Mouse (Mus musculus) G1E (cell line): Measurements from ENCODE around the gene Sox18. TPM values are rescaled to one million over a fixed set of nuclear protein-coding genes. Genes with fewer than 3 reads are reported as not detected.

Source experiments
- ATAC-seq: 2 replicates; pipeline ENCODE4 v1.8.0; 2016; ENCODE audit warnings: mild to moderate bottlenecking; ENCODE audit not compliant: insufficient number of reproducible peaks, poor library complexity, low FRiP score, severe bottlenecking; ENCODE audit errors: extremely low read depth
- DNase-seq: peaks from one replicate; pipeline ENCODE4 v3.0.0; 2012; ENCODE audit warnings: low spot score
- H3K27me3 ChIP-seq: 2 replicates; pipeline ENCODE4 v1.6.1; 2012; ENCODE audit warnings: mild to moderate bottlenecking, low read length, inconsistent platforms; ENCODE audit not compliant: insufficient read depth
- H3K36me3 ChIP-seq: replicated peaks from 2 replicates; pipeline ENCODE3; 2012; ENCODE audit warnings: mild to moderate bottlenecking, inconsistent platforms
- H3K4me1 ChIP-seq: 2 replicates; pipeline ENCODE4 v1.6.1; 2012; ENCODE audit warnings: low read depth, low read length, inconsistent platforms, mixed read lengths; ENCODE audit not compliant: insufficient read depth
- H3K4me3 ChIP-seq: 2 replicates; pipeline ENCODE4 v1.5.1; 2012; ENCODE audit warnings: low read depth, mild to moderate bottlenecking, inconsistent platforms, low read length, moderate library complexity, mixed read lengths
- H3K9me3 ChIP-seq: replicated peaks from 2 replicates; pipeline ENCODE4 v1.6.1; 2012; ENCODE audit warnings: inconsistent platforms
- CTCF ChIP-seq: IDR thresholded peaks from 2 replicates; pipeline ENCODE4 v1.5.1; 2012; ENCODE audit warnings: low read depth, low read length, inconsistent platforms, mixed read lengths
- GATA1 ChIP-seq: IDR thresholded peaks from 2 replicates; pipeline ENCODE4 v1.6.1; 2012; ENCODE audit warnings: borderline replicate concordance, low read length, inconsistent platforms, mixed read lengths
- GATA2 ChIP-seq: IDR thresholded peaks from 2 replicates; pipeline ENCODE4 v1.6.1; 2012; ENCODE audit warnings: low read depth, low read length, inconsistent platforms, borderline replicate concordance
- POLR2AphosphoS5 ChIP-seq: IDR thresholded peaks from 2 replicates; pipeline ENCODE4 v1.6.1; 2012; ENCODE audit warnings: low read depth, low read length, inconsistent platforms; ENCODE audit not compliant: insufficient replicate concordance
- TAL1 ChIP-seq: conservative IDR thresholded peaks from 2 replicates; pipeline ENCODE4 v1.6.1; 2012; ENCODE audit warnings: low read depth, low read length, inconsistent platforms, mixed read lengths
- polyA plus RNA-seq: library from polyadenylated mRNA; stranded (reverse); fragments of >175 nt; gene quantifications from 2 replicates; pipeline ENCODE4 v1.2.3, GENCODE M21; 2012
- total RNA-seq, 2 experiments: library from RNA; stranded (forward) in 1 of 2; stranded (reverse) in 1 of 2; fragments of 200-1000 nt in 1 of 2; fragments of >200 nt in 1 of 2; fragmentation: Nextera tagmentation in 1 of 2; gene quantifications; 2 replicates each; pipeline ENCODE4 v1.2.3; 2014 to 2017

Gene Sox18
- total and polyA plus RNA-seq, 3 experiments: 0.05 TPM; not detected in 2

GRCm38 (mm10) chr2:181685686-181686085, 14.2 kb upstream of the Sox18 start:
- TF ChIP-seq GATA2: no peak
- no peak for TF ChIP-seq TAL1
- no peak for TF ChIP-seq GATA1
- no peak for TF ChIP-seq CTCF
- TF ChIP-seq POLR2AphosphoS5: no peak
- H3K4me3 ChIP-seq: no peak overlapping the region
- peaks cover 7% of the 10 kb centered on the region for H3K4me1 ChIP-seq
- ATAC-seq (no peak), DNase-seq (no peak)
- peaks cover 48% of the 10 kb centered on the region for H3K27me3 ChIP-seq
- peaks cover 42% of the 10 kb centered on the region for H3K36me3 ChIP-seq
- no peaks in the 10 kb centered on the region for H3K9me3 ChIP-seq

GRCm38 (mm10) chr2:181684713-181685112, 13.3 kb upstream of the Sox18 start:
- Histone ChIP-seq H3K27me3 (peaks cover 57% of the 10 kb centered on the region), H3K4me3 (no peak overlapping the region), H3K9me3 (no peaks in the 10 kb centered on the region), H3K4me1 (peaks cover 15% of the 10 kb centered on the region), H3K36me3 (peaks cover 32% of the 10 kb centered on the region)
- TF ChIP-seq CTCF (no peak), POLR2AphosphoS5 (no peak), GATA1 (no peak), GATA2 (no peak), TAL1 (no peak)
- ATAC-seq: 0 out of 2 replicates have a peak, but pooled peaks have one; percentile 26
- DNase-seq: no peak

- Histone ChIP-seq H3K27me3 (peaks cover 61% of the 10 kb centered on the region), H3K4me3 (no peak overlapping the region), H3K4me1 (peaks cover 11% of the 10 kb centered on the region), H3K9me3 (no peaks in the 10 kb centered on the region), H3K36me3 (peaks cover 20% of the 10 kb centered on the region)
- ATAC-seq: no peak
- DNase-seq: no peak
- TF ChIP-seq GATA2 (no peak), GATA1 (no peak), TAL1 (no peak), POLR2AphosphoS5 (no peak), CTCF (no peak)
Measured at GRCm38 (mm10) chr2:181683381-181683780, 11.9 kb upstream of the Sox18 start.

- Histone ChIP-seq H3K36me3 (peaks cover 6% of the 10 kb centered on the region), H3K27me3 (peaks cover 68% of the 10 kb centered on the region), H3K9me3 (no peaks in the 10 kb centered on the region), H3K4me1 (peaks cover 11% of the 10 kb centered on the region), H3K4me3 (no peak overlapping the region)
- TF ChIP-seq POLR2AphosphoS5: no peak
- TF ChIP-seq GATA1: no peak
- TF ChIP-seq CTCF: no peak
- TF ChIP-seq GATA2: no peak
- no peak for TF ChIP-seq TAL1
- ATAC-seq (no peak), DNase-seq (no peak)
Measured at GRCm38 (mm10) chr2:181681978-181682377, 10.5 kb upstream of the Sox18 start.

GRCm38 (mm10) chr2:181680716-181681117, 9.3 kb upstream of the Sox18 start:
- Histone ChIP-seq H3K27me3 (peaks cover 64% of the 10 kb centered on the region), H3K9me3 (no peaks in the 10 kb centered on the region), H3K36me3 (no peaks in the 10 kb centered on the region), H3K4me1 (peaks cover 11% of the 10 kb centered on the region), H3K4me3 (peak overlapping the region; percentile 66; the same call in 1 of the 2 replicates)
- no peak for DNase-seq
- no peak for TF ChIP-seq CTCF
- TF ChIP-seq POLR2AphosphoS5: no peak
- TF ChIP-seq GATA1: no peak
- no peak for TF ChIP-seq GATA2
- no peak for TF ChIP-seq TAL1
- no peak for ATAC-seq

- Histone ChIP-seq H3K9me3 (no peaks in the 10 kb centered on the region), H3K27me3 (peaks cover 65% of the 10 kb centered on the region), H3K4me1 (peaks cover 17% of the 10 kb centered on the region), H3K4me3 (peak within 1 kb of the TSS; percentile 66), H3K36me3 (no peaks in the 10 kb centered on the region)
- DNase-seq (peak; percentile 56), ATAC-seq (no peak)
- TF ChIP-seq GATA2 (no peak), GATA1 (no peak), CTCF (no peak), POLR2AphosphoS5 (no peak), TAL1 (no peak)
Measured at GRCm38 (mm10) chr2:181679951-181680715, 8.7 kb upstream of the Sox18 start, which contains the start of gene Tcea2. Gene Tcea2 (plus strand): TSS chr2:181680310.
